13 mouse cellular contexts compared by ENCODE assay signal in the genomic region with DNA sequence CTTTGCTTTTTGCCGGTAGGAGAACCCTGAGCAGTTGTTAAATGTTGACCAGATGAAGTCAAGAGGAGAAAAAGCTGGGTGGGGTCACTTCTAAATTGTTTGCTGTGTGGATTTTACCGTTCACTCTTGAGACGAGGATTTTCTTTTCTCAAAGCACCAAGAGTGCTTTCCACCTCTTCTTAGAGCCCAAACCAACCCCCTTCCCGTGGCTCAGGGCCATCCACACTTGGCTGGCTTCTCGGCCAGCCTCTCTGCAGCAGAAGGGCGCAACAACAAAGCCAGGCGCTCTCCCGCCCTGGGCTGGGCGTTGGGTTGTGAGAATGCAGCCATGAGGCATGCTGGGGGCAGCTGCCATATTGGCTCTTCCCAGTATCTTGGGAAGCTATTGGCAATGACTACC.
DNase-seq lines count a peak whose midpoint lies in the region; ATAC-seq and TF ChIP-seq lines count a peak whose summit lies in the region.
"Had no signal": no experiment of that assay in that cellular context is flagged by ENCODE, and none has a peak within 500 bp of the region (broad histone marks: within the 10 kb centered on the region; RNA-seq: fewer than 3 reads in every experiment).

No protein-coding gene starts in this region.

- no peak for TF ChIP-seq POLR2A in brain, embryonic 14.5 days (IDR thresholded peaks at IDR 0.05; ENCODE audit: borderline replicate concordance, extremely low read depth, insufficient read depth, insufficient read length, poor library complexity, severe bottlenecking)

- no peak for DNase-seq in hindbrain, embryonic 10.5 days (ENCODE audit: low spot score)
- DNase-seq in brain, embryonic 14.5 days (ENCODE audit: low read depth) = peak; percentile 83
- DNase-seq in cerebellum, adult 8-10 months = peak; percentile 43
- no peak for DNase-seq in embryo, embryonic 11 days
- DNase-seq: adrenal gland, postnatal 36 days; kidney, postnatal 14 days; thymus, postnatal 4 days had no signal

- peaks cover 63% of the 10 kb centered on the region for H3K4me1 ChIP-seq in hindbrain, embryonic 15.5 days (replicated peaks)
- peaks cover 53% of the 10 kb centered on the region for H3K4me1 ChIP-seq in hindbrain, embryonic 10.5 days (replicated peaks)
- H3K4me1 ChIP-seq in lung, embryonic 16.5 days (replicated peaks; ENCODE audit: control insufficient read depth, insufficient read depth, low read length) = peaks cover 49% of the 10 kb centered on the region

- 65% methylated on average over 9 of the region's 9 CpGs for WGBS in hindbrain, embryonic 15.5 days
- 87% methylated on average over 9 of the region's 9 CpGs for WGBS in hindbrain, embryonic 10.5 days
- 43% methylated on average over 9 of the region's 9 CpGs for WGBS in lung, embryonic 16.5 days

- no peaks in the 10 kb centered on the region for H3K9me3 ChIP-seq in hindbrain, embryonic 15.5 days
- H3K9me3 ChIP-seq in hindbrain, embryonic 10.5 days = no peaks in the 10 kb centered on the region
- no peaks in the 10 kb centered on the region for H3K9me3 ChIP-seq in lung, embryonic 16.5 days (ENCODE audit: control insufficient read depth, low read length)
- H3K9me3 ChIP-seq: G1E; limb, embryonic 13.5 days; midbrain, embryonic 10.5 days had no signal

- H3K27me3 ChIP-seq in hindbrain, embryonic 15.5 days = no peaks in the 10 kb centered on the region
- no peaks in the 10 kb centered on the region for H3K27me3 ChIP-seq in hindbrain, embryonic 10.5 days (ENCODE audit: insufficient read depth, poor library complexity, severe bottlenecking)
- no peaks in the 10 kb centered on the region for H3K27me3 ChIP-seq in lung, embryonic 16.5 days (ENCODE audit: control insufficient read depth, insufficient read depth, low read depth, low read length)
- H3K27me3 ChIP-seq: limb, embryonic 13.5 days had no signal

- peak; percentile 51; the same call in 1 of the 2 replicates for ATAC-seq in hindbrain, embryonic 15.5 days (ENCODE audit: low FRiP score, low read depth)
- peak; percentile 89 for ATAC-seq in lung, embryonic 16.5 days (ENCODE audit: low read depth)
- no peak for ATAC-seq in activated CD4-positive, CD25-positive, alpha-beta regulatory T cell, adult 4 months

- no peaks in the 10 kb centered on the region for H3K36me3 ChIP-seq in hindbrain, embryonic 15.5 days
- H3K36me3 ChIP-seq in hindbrain, embryonic 10.5 days = no peaks in the 10 kb centered on the region
- H3K36me3 ChIP-seq in lung, embryonic 16.5 days (ENCODE audit: control insufficient read depth, insufficient read depth, low read length) = no peaks in the 10 kb centered on the region
- H3K36me3 ChIP-seq: G1E; midbrain, embryonic 10.5 days had no signal

- no peak overlapping the region for H3K9ac ChIP-seq in hindbrain, embryonic 15.5 days
- no peak overlapping the region for H3K9ac ChIP-seq in lung, embryonic 16.5 days (ENCODE audit: low read length)
- H3K9ac ChIP-seq: limb, embryonic 13.5 days had no signal

- no peak overlapping the region for H3K4me3 ChIP-seq in hindbrain, embryonic 15.5 days
- no peak overlapping the region for H3K4me3 ChIP-seq in hindbrain, embryonic 10.5 days
- no peak overlapping the region for H3K4me3 ChIP-seq in lung, embryonic 16.5 days (ENCODE audit: low read length)
- H3K4me3 ChIP-seq: limb, embryonic 13.5 days; midbrain, embryonic 10.5 days had no signal

- TF ChIP-seq CTCF in brain, embryonic 14.5 days (IDR thresholded peaks at IDR 0.05; ENCODE audit: borderline replicate concordance, extremely low read depth, insufficient read depth, insufficient read length) = no peak

- peak overlapping the region; percentile 26; the same call in 1 of the 2 replicates for H3K27ac ChIP-seq in hindbrain, embryonic 15.5 days (replicated peaks)
- no peak overlapping the region for H3K27ac ChIP-seq in hindbrain, embryonic 10.5 days
- H3K27ac ChIP-seq in lung, embryonic 16.5 days (ENCODE audit: low read length) = peak overlapping the region; percentile 67
- H3K27ac ChIP-seq: limb, embryonic 13.5 days; midbrain, embryonic 10.5 days had no signal

- H3K4me2 ChIP-seq in hindbrain, embryonic 15.5 days = no peak overlapping the region
- no peak overlapping the region for H3K4me2 ChIP-seq in lung, embryonic 16.5 days (ENCODE audit: low read depth, low read length)
- H3K4me2 ChIP-seq: limb, embryonic 13.5 days had no signal

Comparison
In these comparisons a context has a peak if more than half of its experiments do, and no peak if none do; other contexts are left out.
1. DNase-seq: peak in brain, embryonic 14.5 days (single experiment) and cerebellum, adult 8-10 months (single experiment); none in hindbrain, embryonic 10.5 days (single experiment) and embryo, embryonic 11 days (single experiment).